Mouse (Mus musculus) embryonic facial prominence, embryonic 12.5 days (tissue): ENCODE results near the gene Gm20716. TPM values are rescaled to one million over a fixed set of nuclear protein-coding genes. Genes with fewer than 3 reads are reported as not detected.

Source experiments
- ATAC-seq: fragments of 200-750 bp; cut with Nextera tagmentation; 2 replicates; pipeline ENCODE4 v1.8.0; 2017; ENCODE audit not compliant: insufficient number of reproducible peaks, insufficient read depth, low FRiP score, low TSS enrichment
- H3K27ac ChIP-seq: fragments of 300-500 bp; sonication (generic); 2 replicates; pipeline ENCODE4 v1.5.1; 2016; ENCODE audit warnings: mild to moderate bottlenecking
- H3K27me3 ChIP-seq: fragments of 300-500 bp; sonication (generic); 2 replicates; pipeline ENCODE4 v1.6.1; 2016; ENCODE audit warnings: mild to moderate bottlenecking, moderate library complexity
- H3K36me3 ChIP-seq: fragments of 300-500 bp; sonication (generic); 2 replicates; pipeline ENCODE4 v1.6.1; 2016; ENCODE audit warnings: mild to moderate bottlenecking
- H3K4me1 ChIP-seq: fragments of 300-500 bp; sonication (generic); 2 replicates; pipeline ENCODE4 v1.6.1; 2016
- H3K4me2 ChIP-seq: fragments of 300-500 bp; sonication (generic); replicated peaks from 2 replicates; pipeline ENCODE4 v1.6.1; 2016; ENCODE audit warnings: mild to moderate bottlenecking, moderate library complexity
- H3K4me3 ChIP-seq: fragments of 300-500 bp; sonication (generic); 2 replicates; pipeline ENCODE4 v1.5.1; 2016; ENCODE audit warnings: mild to moderate bottlenecking
- H3K9ac ChIP-seq: fragments of 300-500 bp; sonication (generic); 2 replicates; pipeline ENCODE4 v1.6.1; 2016; ENCODE audit warnings: mild to moderate bottlenecking, moderate library complexity
- H3K9me3 ChIP-seq: fragments of 300-500 bp; sonication (generic); 2 replicates; pipeline ENCODE4 v1.6.1; 2016; ENCODE audit warnings: mild to moderate bottlenecking, moderate library complexity
- WGBS: fragments of 180-500 bp; shearing (Covaris S2); methylation state at CpG from one replicate; pipeline ENCODE4 v1.1.7; 2016; 5-methylcytosine and 5-hydroxymethylcytosine counted together
- polyA plus RNA-seq: library from polyadenylated mRNA; unstranded; fragments of >200 nt; fragmentation: Nextera tagmentation; extraction: Ambion mirVana; gene quantifications from 2 replicates; pipeline ENCODE4 v1.2.1, GENCODE M21; 2016

The Gm20716 gene
- polyA plus RNA-seq, 1 experiment from 2014 or later: 23.1 TPM

- Histone ChIP-seq H3K4me1 (peaks cover 37% of the 10 kb centered on the region), H3K36me3 (peaks cover 21% of the 10 kb centered on the region), H3K4me2 (no peak overlapping the region), H3K27me3 (no peaks in the 10 kb centered on the region), H3K4me3 (no peak overlapping the region), H3K9ac (no peak overlapping the region), H3K9me3 (no peaks in the 10 kb centered on the region), H3K27ac (peak overlapping the region; percentile 17; the same call in 1 of the 2 replicates)
- 71% methylated on average over 2 of the region's 2 CpGs for WGBS
- ATAC-seq: no peak
Measured at GRCm38 (mm10) chr2:168195721-168196120, 34.4 kb downstream of the Gm20716 start.

DNA sequence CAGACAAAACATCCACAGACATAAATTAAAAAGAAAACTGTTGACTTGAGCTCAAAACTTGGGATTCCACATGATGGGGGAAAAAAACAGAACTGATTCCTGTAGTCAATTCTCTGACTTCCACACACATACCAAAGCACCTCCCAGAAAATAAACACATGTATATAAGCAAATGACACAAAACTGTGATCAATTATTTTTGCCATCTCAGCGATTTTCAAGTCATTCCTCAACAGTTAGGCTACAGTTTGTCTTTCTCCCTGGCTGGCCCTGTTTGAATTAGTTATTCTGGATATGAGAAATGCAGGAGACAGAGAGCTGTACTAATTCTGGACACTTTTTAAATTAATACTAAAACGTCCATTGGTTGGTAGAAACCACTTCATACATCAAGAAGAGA, 36.5 kb downstream of the Gm20716 start:
- H3K36me3 ChIP-seq: peaks cover 24% of the 10 kb centered on the region
- H3K9ac ChIP-seq: no peak overlapping the region
- H3K27ac ChIP-seq: no peak overlapping the region
- 81% methylated on average over 2 of the region's 2 CpGs for WGBS
- ATAC-seq: no peak
- H3K4me2 ChIP-seq: no peak overlapping the region
- H3K9me3 ChIP-seq: no peaks in the 10 kb centered on the region
- H3K27me3 ChIP-seq: no peaks in the 10 kb centered on the region
- peaks cover 32% of the 10 kb centered on the region for H3K4me1 ChIP-seq
- H3K4me3 ChIP-seq: no peak overlapping the region

- no peak overlapping the region for H3K27ac ChIP-seq
- WGBS: 95% methylated on average over 2 of the region's 2 CpGs
- no peak overlapping the region for H3K9ac ChIP-seq
- H3K4me3 ChIP-seq: no peak overlapping the region
- no peak overlapping the region for H3K4me2 ChIP-seq
- H3K4me1 ChIP-seq: peaks cover 23% of the 10 kb centered on the region
- H3K9me3 ChIP-seq: no peaks in the 10 kb centered on the region
- H3K27me3 ChIP-seq: no peaks in the 10 kb centered on the region
- no peak for ATAC-seq
- peaks cover 28% of the 10 kb centered on the region for H3K36me3 ChIP-seq
Measured at GRCm38 (mm10) chr2:168191856-168192255, 38.3 kb downstream of the Gm20716 start.

GRCm38 (mm10) chr2:168175946-168176345, 54.2 kb downstream of the Gm20716 start:
- no peak overlapping the region for H3K4me3 ChIP-seq
- H3K4me2 ChIP-seq: no peak overlapping the region
- no peaks in the 10 kb centered on the region for H3K9me3 ChIP-seq
- H3K27ac ChIP-seq: no peak overlapping the region
- H3K36me3 ChIP-seq: peaks cover 31% of the 10 kb centered on the region
- no peak for ATAC-seq
- no peak overlapping the region for H3K9ac ChIP-seq
- no peaks in the 10 kb centered on the region for H3K27me3 ChIP-seq
- WGBS: 42% methylated on average over 7 of the region's 7 CpGs
- H3K4me1 ChIP-seq: no peaks in the 10 kb centered on the region

DNA sequence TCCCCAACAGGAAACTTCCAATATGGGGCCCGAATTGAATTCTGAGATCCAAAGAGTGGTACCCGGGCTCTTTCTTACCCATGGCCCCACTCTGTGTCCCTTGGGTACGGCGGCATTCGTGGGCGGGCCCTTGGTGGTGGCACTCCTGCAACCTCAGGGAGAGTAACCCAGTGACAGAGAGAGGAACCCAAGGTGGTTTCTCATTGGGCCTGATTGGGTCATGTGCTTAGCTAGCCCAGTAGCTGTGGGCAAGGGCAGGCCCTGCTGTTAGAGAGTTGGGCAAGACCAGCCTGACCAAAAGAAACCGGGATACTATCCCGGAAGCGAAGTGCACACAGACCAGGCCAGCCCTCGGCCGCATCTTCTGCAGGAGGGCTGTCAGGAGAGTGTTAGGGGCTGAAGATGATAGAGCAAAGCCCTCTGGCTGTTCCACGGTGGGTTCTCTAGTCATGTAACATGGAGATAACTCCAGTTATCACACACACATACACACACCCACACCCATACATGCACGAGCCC, 59.9 kb downstream of the Gm20716 start:
- ATAC-seq: 0 out of 2 replicates have a peak, but pooled peaks have one; percentile 2
- H3K4me3 ChIP-seq: peak overlapping the region; percentile 1; the same call in 1 of the 2 replicates

DNA sequence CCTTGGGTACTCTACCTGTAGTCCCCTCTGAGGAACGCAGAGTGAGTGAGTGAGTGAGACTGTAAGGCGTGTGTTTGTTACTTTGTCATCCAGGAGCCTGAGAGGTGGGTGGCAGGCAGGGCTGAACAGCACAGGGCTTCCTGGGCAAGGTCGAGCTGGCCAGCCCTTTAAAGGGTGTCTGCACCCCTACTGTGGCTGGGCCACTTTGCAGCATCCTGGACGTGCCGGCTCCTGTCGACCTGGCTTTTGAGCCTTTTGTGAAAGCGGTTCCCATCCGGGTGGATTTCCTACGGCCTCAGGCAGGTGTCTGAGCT, 60.4 kb downstream of the Gm20716 start:
- H3K9ac ChIP-seq: no peak overlapping the region
- H3K9me3 ChIP-seq: no peaks in the 10 kb centered on the region
- peaks cover 4% of the 10 kb centered on the region; the same call in 1 of the 2 replicates for H3K36me3 ChIP-seq
- H3K4me1 ChIP-seq: peaks cover 37% of the 10 kb centered on the region
- H3K27me3 ChIP-seq: no peaks in the 10 kb centered on the region
- ATAC-seq: no peak; the same call in 1 of the 2 replicates
- no peak overlapping the region for H3K4me3 ChIP-seq
- H3K4me2 ChIP-seq: peak overlapping the region; percentile 32
- H3K27ac ChIP-seq: peak overlapping the region; percentile 91
- 3% methylated on average over 9 of the region's 9 CpGs for WGBS

More for the DNA sequence above, 59.9 kb downstream of the Gm20716 start:
- H3K27ac ChIP-seq: peak overlapping the region; percentile 91
- 8% methylated on average over 13 of the region's 13 CpGs for WGBS
- no peaks in the 10 kb centered on the region for H3K27me3 ChIP-seq
- no peak overlapping the region for H3K9ac ChIP-seq
- H3K4me1 ChIP-seq: peaks cover 37% of the 10 kb centered on the region
- peaks cover 4% of the 10 kb centered on the region; the same call in 1 of the 2 replicates for H3K36me3 ChIP-seq
- peak overlapping the region; percentile 32 for H3K4me2 ChIP-seq
- H3K9me3 ChIP-seq: no peaks in the 10 kb centered on the region

- H3K36me3 ChIP-seq: peaks cover 4% of the 10 kb centered on the region; the same call in 1 of the 2 replicates
- H3K9me3 ChIP-seq: no peaks in the 10 kb centered on the region
- H3K27me3 ChIP-seq: no peaks in the 10 kb centered on the region
- peaks cover 37% of the 10 kb centered on the region for H3K4me1 ChIP-seq
- peak overlapping the region; percentile 91 for H3K27ac ChIP-seq
- ATAC-seq: peak; percentile 74
- H3K4me3 ChIP-seq: no peak overlapping the region
- peak overlapping the region; percentile 32; the same call in 1 of the 2 replicates for H3K4me2 ChIP-seq
- no peak overlapping the region for H3K9ac ChIP-seq
- 25% methylated on average over 9 of the region's 9 CpGs for WGBS
Measured at GRCm38 (mm10) chr2:168168892-168169799, 61.0 kb downstream of the Gm20716 start.

DNA sequence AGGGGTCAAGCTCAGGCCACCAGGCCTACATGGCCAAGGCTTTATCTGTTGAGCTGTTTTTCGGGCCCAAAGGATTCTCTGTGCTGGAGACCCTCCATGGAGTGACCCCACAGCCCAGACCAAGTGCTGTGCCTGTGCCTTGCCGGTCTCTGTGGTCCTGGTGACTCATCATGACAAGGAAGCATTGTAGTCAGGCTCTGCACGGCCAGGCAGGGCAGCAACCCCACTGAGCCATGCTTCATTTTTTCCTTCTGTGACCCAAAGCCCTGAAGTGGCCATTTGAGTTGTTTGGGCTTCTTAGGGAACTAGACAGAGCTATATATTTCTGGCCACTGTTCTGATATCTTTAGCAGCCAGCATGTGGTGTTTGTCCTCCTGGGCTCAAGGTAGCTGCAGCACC, 62.4 kb downstream of the Gm20716 start:
- WGBS: 40% methylated on average over 3 of the region's 3 CpGs
- no peak for ATAC-seq
- Histone ChIP-seq H3K4me2 (no peak overlapping the region), H3K4me1 (peaks cover 37% of the 10 kb centered on the region), H3K36me3 (no peaks in the 10 kb centered on the region), H3K9ac (no peak overlapping the region), H3K9me3 (no peaks in the 10 kb centered on the region), H3K4me3 (no peak overlapping the region), H3K27me3 (no peaks in the 10 kb centered on the region), H3K27ac (no peak overlapping the region)

- H3K4me1 ChIP-seq: peaks cover 42% of the 10 kb centered on the region
- WGBS: 49% methylated on average over 21 of the region's 21 CpGs
- no peaks in the 10 kb centered on the region for H3K27me3 ChIP-seq
- H3K4me2 ChIP-seq: no peak overlapping the region
- H3K4me3 ChIP-seq: no peak overlapping the region
- H3K36me3 ChIP-seq: no peaks in the 10 kb centered on the region
- no peak for ATAC-seq
- H3K9ac ChIP-seq: no peak overlapping the region
- no peaks in the 10 kb centered on the region for H3K9me3 ChIP-seq
- no peak overlapping the region for H3K27ac ChIP-seq
Measured at GRCm38 (mm10) chr2:168166750-168167460, 63.3 kb downstream of the Gm20716 start.

- Histone ChIP-seq H3K9me3 (no peaks in the 10 kb centered on the region), H3K4me1 (peaks cover 31% of the 10 kb centered on the region), H3K9ac (peak overlapping the region; percentile 48; the same call in 1 of the 2 replicates), H3K4me3 (peak overlapping the region; percentile 25), H3K27me3 (0 out of 2 replicates have a peak, but pooled peaks cover 3% of the 10 kb centered on the region), H3K4me2 (peak overlapping the region; percentile 50), H3K36me3 (no peaks in the 10 kb centered on the region), H3K27ac (0 out of 2 replicates have a peak overlapping the region, but pooled peaks have one; percentile 63)
- ATAC-seq: no peak
- 5% methylated on average over 14 of the region's 14 CpGs for WGBS
Measured at GRCm38 (mm10) chr2:168161978-168162377, 68.2 kb downstream of the Gm20716 start.

DNA sequence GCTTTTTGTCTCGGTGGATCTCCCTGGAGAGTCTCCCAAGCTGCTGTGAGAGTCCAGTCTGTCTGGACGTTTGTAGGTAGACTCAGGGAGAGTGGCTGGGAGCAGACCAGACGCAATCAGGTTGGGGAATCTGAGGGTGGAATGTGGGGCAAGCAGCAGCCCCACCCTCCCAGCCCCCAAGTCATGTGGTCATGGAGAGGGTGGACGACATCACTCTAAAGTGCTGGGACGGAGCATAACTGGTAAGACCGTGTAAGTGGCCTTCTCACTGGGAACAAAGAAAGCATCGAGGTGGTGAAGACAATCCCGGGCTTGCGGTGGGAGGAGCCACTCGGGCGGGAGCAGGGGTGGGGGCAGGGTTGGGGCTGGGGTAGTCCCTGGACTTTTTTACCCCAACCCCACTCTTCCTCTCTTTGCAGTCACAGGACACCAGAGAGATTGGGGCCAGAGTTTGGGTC, 68.6 kb downstream of the Gm20716 start:
- 0 out of 2 replicates have a peak, but pooled peaks cover 3% of the 10 kb centered on the region for H3K27me3 ChIP-seq
- under 1% methylated on average over 9 of the region's 11 CpGs for WGBS
- no peaks in the 10 kb centered on the region for H3K9me3 ChIP-seq
- H3K27ac ChIP-seq: peak overlapping the region; percentile 63; the same call in 1 of the 2 replicates
- H3K36me3 ChIP-seq: no peaks in the 10 kb centered on the region
- no peak for ATAC-seq
- H3K4me1 ChIP-seq: peaks cover 28% of the 10 kb centered on the region
- peak overlapping the region; percentile 48; the same call in 1 of the 2 replicates for H3K9ac ChIP-seq
- H3K4me2 ChIP-seq: peak overlapping the region; percentile 50
- H3K4me3 ChIP-seq: peak overlapping the region; percentile 25
